Mouse (Mus musculus): Measurements from ENCODE around the gene Zfand3. TPM values are rescaled to one million over a fixed set of nuclear protein-coding genes. Genes with fewer than 3 reads are reported as not detected.

The Zfand3 gene
- polyA plus RNA-seq, 3 experiments from 2014 or later, result 17.4 to 33.0 (median 17.9) TPM

DNA sequence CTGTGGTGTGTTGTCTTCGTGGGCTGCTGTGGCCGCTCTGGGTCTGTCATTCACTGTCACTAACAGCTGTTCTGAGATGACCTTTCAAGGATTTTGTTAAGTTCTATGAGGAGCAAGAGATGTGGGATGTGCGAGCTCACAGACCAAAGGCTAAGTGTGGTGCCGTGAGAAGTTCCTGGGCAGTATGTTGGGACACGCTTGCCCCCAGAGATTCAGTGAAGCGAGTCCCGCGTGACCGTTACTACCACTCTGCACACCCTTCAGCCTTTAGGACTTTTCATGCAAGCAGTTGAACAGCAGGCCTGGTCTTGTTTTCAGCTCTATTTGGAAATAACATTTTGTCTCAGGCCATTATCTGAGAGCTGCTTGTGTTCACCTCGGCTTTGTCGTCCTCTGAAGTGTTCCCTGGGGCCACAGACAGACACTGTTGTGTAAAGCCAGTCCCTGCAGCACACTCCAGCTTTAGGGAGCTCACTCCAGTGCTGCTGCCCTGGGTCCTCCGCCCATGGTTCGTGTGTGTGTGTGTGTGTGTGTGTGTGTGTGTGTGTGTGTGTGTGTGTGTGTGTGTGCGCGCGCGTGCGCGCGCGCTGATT is 191.2 kb downstream of the Zfand3 start:
- ATAC-seq, result no peak

DNA sequence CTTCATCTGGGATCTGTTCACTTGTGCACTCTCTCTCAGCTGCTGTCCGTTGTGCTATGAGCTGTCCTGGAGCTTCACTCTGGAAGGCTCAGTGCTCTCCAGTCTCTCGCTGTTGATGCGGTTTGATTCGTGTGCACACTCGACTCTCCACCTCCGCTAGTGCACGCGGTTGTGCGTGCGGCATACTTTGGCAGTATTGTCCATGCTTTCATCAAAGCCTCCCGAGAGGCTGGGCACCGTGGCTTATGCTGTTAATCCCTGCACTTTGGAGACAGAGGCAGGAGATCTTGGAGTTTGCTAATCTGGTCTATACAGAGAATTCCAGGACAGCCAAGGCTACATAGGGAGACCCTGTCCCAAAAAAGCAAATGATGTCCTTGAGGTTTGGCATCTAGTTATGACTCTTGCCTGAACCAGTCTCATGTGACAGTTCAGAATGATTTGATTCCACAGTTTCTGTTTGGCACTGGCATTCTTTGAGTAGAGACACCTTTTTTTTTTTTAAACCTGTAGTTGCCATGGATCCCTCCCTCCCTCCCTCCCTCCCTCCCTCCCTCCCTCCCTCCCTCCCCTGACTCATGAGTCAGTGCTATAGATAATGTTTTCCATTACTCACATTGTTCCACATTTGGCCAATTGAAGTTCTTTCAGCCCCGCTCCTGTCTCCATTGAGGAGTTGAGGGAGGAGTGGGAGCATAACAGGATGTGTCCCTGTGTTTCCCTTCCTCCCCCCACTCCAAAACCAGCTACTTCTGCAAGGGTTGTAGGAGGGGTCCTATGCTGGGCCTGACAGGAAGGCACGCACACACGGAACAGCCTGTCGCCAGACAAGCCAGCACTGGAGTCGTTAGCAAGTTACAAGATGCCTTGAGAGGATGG is 192.1 kb downstream of the Zfand3 start:
- ATAC-seq, result peak; percentile 42

DNA sequence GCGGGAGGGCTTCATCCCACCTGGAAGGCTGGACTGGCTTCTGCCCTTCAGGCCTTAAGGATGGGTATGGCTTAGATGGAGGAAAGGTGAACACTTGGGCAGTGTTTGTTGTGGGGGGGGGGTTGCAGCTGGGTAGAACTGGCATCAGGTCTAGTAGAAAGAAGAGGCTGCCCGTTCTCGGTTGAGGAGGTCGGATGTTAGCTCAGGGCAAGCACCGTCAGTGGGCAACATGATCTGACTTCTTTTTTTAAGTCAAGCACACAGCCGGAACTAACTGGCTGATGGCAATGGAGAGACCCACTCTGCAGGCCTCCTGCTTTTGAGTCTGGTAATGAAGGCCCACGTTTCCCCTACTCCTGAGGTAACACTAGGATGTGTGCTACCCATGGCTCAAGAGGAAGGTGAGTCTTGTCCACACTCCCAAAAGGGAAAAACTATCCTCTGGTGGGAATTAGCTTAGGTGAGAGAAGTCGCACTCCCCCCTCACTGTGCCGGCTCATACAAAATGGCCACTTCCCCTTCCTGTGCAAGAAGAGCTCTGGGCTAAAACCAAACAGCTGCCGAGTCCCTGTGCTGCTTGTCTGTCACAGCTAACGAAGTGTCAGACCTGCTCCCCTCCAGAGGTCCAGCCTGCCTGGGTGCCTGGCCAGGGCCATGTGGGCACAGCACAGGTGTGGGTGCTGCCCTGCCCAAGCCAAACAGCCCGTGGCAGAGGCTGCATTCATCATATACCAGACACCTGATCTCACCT is 192.9 kb downstream of the Zfand3 start:
- peak; percentile 58 for ATAC-seq

DNA sequence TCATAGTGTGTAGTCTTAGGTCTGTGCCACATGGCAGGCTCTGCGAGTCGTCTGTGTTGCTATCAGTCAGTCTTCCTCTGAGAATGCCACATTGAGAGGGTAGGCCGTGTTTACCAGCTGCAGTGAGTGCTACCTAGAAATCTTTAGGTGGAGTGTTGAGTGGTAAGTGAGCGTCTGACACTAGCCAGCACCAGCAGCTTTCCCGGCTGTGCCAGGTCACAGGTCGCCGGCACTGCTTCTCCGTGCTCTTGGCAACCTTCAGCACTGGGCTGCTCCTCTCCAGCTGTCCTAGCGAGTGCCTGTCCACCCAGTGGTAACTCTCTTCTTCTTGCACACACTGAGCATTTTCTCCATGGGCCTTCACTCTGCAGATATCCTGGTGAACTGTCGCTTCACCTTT is 193.9 kb downstream of the Zfand3 start:
- no peak for ATAC-seq

DNA sequence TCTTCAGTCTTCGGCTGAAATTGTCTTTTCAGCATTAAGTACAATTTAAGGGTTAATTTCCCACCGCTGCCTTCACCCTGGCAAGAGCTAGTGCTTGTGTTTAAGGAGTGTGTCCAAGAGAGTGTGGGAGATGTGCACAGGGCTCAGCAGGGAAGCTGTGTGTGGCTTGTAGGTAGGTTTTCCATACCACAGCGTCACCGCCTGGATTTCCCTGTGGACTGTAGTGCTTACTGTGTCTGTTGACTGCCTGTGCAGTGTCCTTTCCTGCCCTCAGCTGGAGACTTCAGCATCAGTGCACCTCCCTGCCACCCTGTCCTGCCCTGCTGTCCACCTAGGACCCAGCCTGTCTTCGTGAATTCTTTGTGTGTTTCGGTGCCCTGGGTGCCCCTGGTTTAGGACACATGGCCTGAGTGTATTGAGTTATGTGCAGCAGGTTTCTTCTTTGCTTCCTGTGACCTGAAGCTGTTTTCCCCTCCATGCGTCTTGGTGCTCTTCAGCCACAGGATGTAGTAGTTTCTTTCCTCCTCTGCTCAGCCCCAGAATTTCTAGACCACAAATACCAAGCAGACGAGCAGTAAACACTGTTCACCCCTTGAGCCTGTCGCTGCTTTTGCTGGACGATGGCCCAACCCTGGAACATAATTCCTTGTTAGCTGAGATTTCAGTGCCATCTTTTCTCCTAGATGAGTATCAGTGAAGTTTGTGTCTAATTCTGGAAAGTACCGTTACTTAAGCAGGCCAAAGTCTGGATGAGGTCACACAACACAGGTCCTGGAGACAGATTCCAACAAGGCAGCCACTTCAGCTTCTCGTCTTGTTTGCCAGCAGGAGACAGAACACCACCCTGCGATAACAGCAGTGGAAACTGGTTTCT is 195.1 kb downstream of the Zfand3 start:
- peak; percentile 47 for ATAC-seq

DNA sequence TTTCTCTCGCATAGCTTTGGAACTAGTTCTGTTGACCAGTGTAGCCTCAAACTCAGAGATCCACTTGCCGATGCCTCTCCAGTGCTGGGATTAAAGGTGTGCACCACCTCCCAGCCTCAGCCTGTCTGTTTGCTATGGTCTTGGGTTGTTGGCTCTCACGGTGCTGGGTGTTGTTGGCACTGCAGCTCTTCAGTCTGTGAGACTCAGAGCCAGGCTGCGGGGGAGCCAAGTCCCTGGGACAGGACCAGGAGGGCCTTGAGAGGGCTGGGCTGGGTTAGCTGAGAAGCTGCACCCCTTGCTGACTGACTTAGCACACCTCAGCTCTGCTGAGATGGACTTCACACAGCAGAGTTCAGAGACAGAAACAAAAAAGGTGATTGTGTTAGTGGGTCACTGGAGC is 195.8 kb downstream of the Zfand3 start:
- no peak for ATAC-seq

DNA sequence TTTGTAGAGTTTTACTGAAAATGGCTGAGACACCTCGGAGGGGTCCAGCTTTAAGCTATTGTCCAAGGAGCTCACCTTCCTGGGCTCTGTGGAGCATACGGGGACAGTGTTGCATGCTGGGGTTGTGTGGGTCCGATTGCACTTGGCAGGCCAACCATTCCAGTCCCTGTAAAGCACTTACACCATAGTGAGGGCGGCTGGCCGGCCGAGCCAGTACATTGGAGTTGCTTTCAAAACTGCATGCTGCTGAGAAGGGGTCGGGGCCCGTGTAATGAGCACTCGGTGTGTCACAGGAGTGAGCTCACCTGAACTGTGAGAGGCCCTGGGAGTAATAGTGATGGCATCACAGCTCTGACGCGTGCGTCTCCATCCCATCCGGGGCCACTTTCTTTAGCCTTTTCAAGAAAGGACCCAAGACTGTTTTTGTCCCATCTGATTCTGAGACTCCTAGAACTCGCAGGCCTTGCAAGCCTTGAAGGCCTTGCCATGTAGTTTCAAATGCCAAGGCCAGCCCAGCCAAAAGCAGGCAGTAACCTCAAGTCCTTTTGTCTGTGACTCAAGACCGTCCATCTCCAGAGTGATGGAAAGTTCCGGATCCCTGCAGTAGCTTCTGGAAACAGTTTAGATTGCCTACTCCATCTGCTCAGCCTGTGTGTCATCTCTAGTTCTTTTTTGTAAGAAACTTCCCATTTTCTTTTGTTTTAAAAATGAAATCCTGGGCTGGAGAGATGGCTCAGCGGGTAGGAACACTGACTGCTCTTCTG is 200.7 kb downstream of the Zfand3 start:
- ATAC-seq, result no peak

DNA sequence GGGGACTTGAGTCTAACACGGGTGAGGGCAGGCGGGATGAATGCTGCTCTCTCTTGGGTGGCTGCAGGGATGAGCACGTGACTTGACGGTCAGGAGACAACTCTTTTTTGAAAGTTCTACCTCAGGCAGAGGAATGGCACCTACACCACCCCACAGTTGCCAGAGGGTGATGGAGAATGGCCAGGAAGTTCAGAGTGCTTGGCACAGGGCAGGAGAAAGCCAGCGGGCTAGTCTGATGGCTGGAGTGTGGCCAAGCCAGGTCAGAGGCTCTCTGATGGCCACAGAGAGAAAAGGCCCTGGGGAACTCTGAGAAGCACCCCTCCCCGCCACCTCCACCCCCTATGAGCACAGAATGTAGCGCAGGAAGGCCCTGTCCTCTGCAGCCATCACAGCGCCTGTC is 205.7 kb downstream of the Zfand3 start:
- no peak for ATAC-seq

DNA sequence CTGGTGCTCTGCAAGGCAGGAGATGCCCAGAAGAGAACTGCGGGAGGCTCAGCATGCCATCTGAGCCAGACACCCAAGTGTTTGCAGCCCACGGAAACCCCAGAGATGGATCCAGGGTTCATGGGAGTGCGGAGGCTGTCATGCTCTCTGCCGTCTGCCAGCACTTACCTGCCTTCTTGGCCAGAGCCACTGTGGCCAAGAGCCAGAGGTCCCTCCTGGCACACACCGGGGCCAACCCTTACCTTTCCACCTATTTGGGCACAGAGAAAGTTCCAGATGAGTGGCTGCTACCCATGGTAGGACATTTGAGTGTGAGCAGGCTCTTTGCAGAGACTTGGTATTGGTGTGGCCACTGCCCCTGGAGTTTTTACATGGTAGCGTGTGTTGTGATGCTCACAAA is 206.4 kb downstream of the Zfand3 start:
- no peak for ATAC-seq

DNA sequence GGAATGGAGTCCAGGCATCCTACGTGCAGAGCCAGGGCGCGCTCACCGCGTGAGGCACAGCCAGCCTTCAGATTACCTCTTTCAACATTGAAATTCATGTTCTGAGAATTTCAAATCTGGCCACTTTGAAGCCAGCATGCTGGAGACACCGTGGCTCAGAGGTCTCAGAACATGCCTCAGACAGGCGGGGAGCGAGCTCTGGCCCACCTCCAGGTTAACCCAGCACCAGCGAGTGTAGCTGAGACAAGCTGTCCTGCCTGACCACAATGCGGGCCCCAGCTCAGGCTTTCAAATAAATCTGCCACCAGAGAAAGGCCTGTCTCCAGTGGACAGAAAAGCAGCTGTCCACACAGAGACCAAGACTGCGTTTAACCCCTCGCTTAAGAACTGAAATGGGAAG is 208.1 kb downstream of the Zfand3 start:
- no peak for ATAC-seq

DNA sequence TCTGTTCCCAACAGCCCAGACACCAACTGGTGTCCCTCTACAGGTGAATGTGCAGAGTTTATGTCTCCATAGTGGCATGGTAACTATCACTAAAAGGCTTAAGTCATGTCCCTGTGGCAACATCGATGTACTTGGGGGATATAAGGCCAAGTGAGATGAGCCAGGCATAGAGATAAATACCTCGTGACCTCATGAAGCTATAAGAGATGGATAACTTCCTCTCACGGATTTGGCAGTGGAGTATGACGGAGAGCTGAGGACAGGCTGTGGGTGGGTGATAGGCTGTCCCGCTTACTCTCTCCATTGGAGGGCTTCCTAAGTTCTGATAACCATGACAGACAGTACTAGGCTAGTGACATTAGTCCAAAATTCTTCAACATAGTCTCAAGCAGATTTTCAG is 208.8 kb downstream of the Zfand3 start:
- no peak for ATAC-seq

DNA sequence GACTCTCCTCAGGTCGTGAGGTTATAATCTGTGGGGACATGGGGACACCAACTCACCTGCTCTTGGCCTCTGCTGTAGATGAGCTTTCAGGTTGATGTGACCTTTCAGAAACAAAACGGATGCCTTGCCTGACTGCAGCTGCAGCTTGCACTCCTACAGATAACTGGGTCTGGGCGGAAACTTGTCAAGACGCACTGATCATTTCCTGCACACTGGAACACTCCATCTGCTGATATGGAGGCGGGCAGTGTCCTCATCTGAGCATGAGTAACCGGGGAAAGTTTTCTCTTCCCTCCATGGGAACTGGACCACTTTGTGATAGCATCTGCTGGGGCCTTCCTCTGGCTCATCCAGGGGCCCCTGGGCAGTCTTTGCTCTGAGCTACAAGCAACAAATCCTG is 209.9 kb downstream of the Zfand3 start:
- peak; percentile 87 for ATAC-seq

DNA sequence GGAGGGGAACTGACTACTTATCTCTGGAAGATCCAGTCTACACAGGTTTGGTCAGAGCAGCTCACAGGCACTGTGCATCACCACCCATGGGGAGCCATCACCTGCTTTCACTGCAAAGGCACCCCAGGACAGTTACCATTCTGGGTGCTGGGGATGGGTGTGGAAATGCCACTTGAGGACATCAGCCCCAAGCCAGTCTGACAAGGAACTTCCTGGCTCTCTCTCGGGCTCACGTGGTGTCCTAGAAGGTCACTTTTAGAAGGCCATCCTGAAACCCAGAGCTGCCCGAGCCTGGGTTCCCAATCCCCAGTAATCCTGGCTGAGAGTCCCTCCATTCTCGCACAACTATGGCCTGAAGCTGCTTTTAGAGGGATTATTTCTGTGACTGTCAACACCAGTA is 211.2 kb downstream of the Zfand3 start:
- no peak for ATAC-seq

DNA sequence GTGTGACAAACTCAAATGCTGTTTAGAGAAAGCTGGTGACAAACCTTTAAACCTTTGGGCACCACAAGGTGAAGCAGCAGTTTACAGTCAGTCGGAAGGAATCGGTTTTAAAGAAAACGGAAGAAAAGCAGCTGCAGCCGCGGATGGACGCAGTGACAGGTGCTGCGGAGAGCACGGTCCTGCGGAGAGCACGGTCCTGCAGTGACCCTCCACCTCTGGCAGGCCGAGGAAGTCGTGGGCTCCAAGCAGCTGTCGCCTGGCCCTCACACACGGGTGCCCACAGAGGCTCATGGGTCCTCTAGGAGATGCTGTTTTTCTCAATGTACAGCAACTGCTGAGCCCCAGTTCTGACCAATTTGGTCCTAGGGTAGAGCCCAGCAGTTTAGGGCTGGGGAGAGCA is 217.1 kb downstream of the Zfand3 start:
- no peak for ATAC-seq

DNA sequence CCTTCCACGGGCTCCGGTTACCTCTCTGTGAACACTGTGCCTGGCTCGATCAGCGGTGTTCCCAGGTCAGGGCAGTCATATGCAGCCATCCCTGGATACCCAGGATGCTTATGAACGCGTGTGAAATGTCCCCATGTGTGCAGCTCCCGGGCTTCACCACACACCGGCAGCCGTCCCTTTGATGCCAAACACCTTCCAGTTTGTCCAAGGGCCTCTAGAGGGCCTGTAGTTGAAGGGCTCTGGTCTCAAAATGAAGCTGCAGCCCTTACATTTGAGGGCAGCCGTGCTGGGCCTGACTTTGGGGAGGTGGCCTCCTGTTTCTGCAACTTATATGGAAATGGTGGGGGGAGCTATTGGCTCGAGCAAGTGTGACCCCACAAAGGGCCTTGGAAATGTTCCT is 217.8 kb downstream of the Zfand3 start:
- no peak for ATAC-seq

DNA sequence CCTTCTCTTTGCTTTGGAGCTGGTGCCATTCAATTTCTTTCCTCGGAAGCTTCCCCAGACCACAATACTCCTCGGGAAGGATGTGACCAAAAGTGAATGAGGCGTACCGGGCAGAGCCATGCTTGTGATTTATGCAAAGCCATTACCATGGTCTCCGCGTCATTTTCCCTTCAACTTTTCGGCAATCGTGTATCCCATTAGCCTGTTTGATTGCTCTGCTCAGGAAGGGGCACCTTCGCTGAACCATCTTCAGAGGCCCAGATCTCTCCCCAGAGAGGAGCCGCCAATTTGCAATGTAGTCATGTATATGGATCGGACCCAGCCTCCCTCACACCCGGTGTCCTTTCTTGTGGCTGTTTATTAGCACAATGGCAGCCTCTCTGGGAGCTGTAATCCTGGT is 218.3 kb downstream of the Zfand3 start:
- ATAC-seq, result no peak

DNA sequence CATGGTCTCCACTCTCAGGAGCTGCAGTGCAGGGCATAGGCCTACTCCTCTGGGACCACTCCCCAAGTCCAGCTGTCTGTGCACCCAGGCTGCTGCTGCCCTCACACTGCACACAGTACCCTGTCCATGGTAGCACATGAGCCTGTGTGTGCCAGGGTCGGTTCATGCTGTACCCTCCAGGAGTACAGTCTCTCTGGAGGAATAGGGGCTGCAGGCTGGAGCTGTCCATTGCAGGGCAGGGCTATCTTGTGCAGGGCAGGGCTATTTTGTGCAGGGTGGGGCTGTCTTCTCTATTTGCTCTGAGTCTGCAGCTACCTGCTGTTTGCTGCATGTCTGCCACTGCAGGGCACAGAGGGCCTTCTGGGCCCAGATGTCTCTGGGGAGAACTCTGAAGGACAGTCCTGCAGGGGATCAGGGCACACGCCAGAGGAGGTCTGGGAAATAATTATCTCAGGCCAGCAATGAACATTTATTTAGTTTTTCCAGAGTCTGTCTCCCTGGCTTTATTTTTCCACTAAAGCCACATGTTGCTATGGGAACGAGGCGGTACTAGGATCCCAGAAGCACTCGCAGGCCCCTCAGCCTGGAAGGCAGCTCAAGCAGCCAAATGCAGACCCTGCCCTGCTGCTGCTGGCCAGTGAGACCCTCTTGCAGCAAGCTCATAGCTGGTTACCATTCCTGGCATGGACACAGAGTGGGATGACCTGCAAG is 220.7 kb downstream of the Zfand3 start:
- no peak for ATAC-seq

DNA sequence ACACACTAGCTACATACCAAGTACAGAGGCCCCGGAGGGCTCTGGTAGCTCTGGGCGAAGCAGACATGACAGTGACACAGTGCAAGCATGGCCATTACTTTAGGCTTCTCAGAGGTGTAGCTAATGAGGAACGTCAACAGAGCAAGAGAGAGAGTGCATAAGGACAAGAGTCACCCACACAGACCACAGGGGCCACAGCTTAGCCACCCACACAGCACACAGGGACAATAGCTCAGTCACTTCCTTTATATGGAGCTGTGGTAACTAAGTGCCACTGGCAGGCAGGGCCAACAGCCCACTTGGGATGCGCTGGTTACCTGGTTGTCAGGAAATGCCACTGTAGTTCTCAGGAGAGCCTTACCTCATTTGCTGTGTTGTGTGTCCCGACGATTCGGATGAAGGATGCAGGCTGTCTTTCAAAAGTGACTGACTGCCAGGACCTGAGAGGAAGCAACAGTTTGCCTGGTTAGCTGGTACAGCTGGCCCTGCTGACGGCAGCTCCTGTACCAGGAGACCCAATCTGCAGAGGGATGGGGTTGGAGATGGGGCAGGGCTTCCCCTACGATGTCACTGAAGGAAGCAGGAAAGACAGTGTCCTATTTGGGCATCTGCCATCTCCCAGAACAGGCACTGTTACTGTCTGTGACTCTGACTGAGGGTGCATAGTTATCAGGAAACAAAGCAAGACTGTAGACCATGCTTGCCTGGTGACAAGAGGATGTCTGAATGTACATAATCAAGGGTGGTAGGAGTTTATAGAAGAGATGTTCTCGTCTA is 224.1 kb downstream of the Zfand3 start:
- peak; percentile 41 for ATAC-seq

DNA sequence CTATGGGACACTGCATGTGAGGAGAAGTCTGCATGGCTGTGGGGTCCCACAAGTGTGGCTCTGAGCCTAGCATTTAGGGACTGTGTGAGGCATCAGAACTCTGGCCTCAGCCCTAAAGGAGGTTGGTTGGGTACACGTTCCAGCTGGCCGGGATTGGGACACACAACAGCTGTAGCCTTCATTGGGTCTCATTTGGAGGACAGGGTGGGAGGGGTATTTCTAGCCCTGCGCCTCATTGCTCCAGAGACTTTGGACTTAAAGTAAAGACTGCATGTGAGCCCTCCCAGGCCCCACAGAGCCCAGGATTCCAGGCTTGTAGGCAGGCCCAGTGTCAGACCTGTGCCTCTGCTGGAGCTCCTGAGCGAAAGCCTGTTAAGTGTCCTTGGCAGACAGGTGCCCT is 225.9 kb downstream of the Zfand3 start:
- ATAC-seq, result no peak

DNA sequence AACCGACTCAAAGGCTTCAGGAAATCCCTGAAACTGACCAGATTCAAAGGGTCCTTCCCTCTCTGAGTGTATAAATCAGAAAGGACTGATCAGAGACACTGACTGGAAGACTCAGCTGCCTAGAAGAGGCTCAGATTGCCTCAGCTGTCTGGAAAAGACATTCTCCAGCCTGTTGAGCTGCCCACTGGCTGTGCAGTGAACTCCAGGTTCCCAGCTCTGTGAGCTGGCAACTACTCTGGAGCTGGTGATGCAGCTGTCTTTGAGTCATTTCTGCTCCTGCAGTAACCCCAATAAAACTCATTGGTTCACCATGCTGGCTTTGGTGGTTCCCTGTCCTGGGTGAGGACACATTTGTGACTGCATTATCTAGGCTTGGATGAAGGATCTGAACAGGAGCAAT is 226.9 kb downstream of the Zfand3 start:
- ATAC-seq, result no peak
